Mouse (Mus musculus) ES-Bruce4 (cell line): ENCODE measurements around the gene Gpr37l1.

Experiments
- CTCF ChIP-seq: IDR thresholded peaks from one replicate; pipeline ENCODE4 v1.8.1; 2011; ENCODE audit warnings: low read depth, low read length
- POLR2A ChIP-seq: IDR thresholded peaks from one replicate; pipeline ENCODE4 v1.8.1; 2011; ENCODE audit warnings: low read length; ENCODE audit not compliant: insufficient read depth

- TF ChIP-seq POLR2A (no peak), CTCF (no peak)
These were observed 5.8 kb upstream of the Gpr37l1 start for GRCm38 (mm10) chr1:135173311-135173710.
